Mouse (Mus musculus): ENCODE results near the gene Polr3b. TPM values are rescaled to one million over a fixed set of nuclear protein-coding genes. Genes with fewer than 3 reads are reported as not detected.

Polr3b gene
- polyA plus RNA-seq, 1 experiment from 2014 or later = 10.5 TPM

DNA sequence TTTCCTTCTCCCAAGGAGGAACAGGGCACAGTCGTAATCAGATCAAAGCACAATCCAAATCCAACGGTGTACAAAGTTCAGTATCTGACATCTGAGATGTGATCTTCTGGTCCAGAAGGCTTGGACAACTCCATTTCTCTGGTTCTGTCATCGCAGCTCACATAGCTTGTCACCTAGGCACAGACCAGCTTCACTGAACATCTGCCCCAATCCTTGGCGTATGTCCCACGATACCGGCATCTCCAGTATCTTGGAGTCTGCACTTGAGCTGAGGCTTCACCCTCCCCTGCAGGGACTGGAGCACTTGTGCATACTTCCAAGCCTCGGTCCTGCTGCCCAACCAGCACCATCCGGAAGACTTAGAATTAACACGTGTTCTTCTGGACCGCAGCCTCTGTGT lies 14.6 kb downstream of the Polr3b start:
- Histone ChIP-seq H3K9ac (ENCODE audit: low read depth, low read length) (no peak overlapping the region), H3K36me3 (ENCODE audit: control insufficient read depth, insufficient read depth, low read length) (peaks cover 13% of the 10 kb centered on the region; the same call in 1 of the 2 replicates), H3K4me1 (ENCODE audit: control insufficient read depth, insufficient read depth, low read length) (no peaks in the 10 kb centered on the region), H3K4me3 (ENCODE audit: low read length) (no peak overlapping the region), H3K4me2 (ENCODE audit: low read depth, low read length) (no peak overlapping the region), H3K9me3 (ENCODE audit: control insufficient read depth, low read length) (no peaks in the 10 kb centered on the region), H3K27me3 (replicated peaks; ENCODE audit: control insufficient read depth, insufficient read depth, low read length) (no peaks in the 10 kb centered on the region), H3K27ac (ENCODE audit: low read length) (no peak overlapping the region)
- 97% methylated on average over 10 of the region's 10 CpGs for WGBS
- ATAC-seq = no peak

GRCm38 (mm10) chr10:84638382-84638781 lies 16.3 kb downstream of the Polr3b start:
- 91% methylated on average over 4 of the region's 4 CpGs for WGBS
- ATAC-seq = no peak
- no peaks in the 10 kb centered on the region for H3K4me1 ChIP-seq (ENCODE audit: control insufficient read depth, insufficient read depth, low read length)
- no peak overlapping the region for H3K27ac ChIP-seq (ENCODE audit: low read length)
- no peak overlapping the region for H3K9ac ChIP-seq (ENCODE audit: low read depth, low read length)
- H3K4me2 ChIP-seq (ENCODE audit: low read depth, low read length) = no peak overlapping the region
- H3K27me3 ChIP-seq (replicated peaks; ENCODE audit: control insufficient read depth, insufficient read depth, low read length) = no peaks in the 10 kb centered on the region
- no peak overlapping the region for H3K4me3 ChIP-seq (ENCODE audit: low read length)
- peaks cover 6% of the 10 kb centered on the region; the same call in 1 of the 2 replicates for H3K36me3 ChIP-seq (ENCODE audit: control insufficient read depth, insufficient read depth, low read length)
- H3K9me3 ChIP-seq (ENCODE audit: control insufficient read depth, low read length) = no peaks in the 10 kb centered on the region

DNA sequence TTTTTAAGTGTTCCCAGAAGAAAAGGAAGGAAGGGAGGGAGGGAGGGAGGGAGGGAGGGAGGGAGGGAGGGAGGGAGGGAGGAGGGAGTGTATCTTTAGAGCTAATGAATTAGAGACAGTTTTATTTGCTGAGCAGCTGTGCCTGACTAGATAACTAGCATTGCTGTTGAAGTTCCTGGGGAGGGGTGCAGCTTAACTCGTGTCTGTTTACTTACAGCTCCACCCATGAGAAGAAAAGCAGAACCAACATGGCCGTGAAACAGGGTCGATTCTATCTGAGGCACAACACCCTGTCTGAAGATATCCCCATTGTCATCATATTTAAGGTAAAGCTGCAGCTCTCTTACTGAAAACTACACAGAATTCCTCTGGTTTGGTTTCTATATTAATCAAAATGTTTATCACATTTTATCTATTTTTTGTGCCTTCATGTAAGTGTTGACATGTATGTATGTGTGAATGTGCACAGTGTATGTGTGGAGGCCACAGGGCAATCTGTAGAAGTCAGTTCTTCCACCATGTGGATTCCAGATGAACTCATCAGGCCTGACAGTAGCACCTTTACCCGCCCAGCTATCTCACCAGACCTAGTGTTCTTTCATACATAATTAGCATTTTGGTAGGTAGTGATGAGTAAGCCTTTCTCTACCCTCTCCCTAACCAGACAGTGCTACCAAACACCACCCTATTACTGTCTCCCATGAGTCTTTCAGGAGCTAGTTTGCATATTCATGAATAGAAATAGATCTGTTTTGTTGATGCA lies 17.6 kb downstream of the Polr3b start:
- Histone ChIP-seq H3K4me1 (ENCODE audit: control insufficient read depth, insufficient read depth, low read length) (no peaks in the 10 kb centered on the region), H3K9ac (ENCODE audit: low read depth, low read length) (no peak overlapping the region), H3K4me2 (ENCODE audit: low read depth, low read length) (no peak overlapping the region), H3K27me3 (replicated peaks; ENCODE audit: control insufficient read depth, insufficient read depth, low read length) (no peaks in the 10 kb centered on the region), H3K4me3 (ENCODE audit: low read length) (no peak overlapping the region), H3K36me3 (ENCODE audit: control insufficient read depth, insufficient read depth, low read length) (peaks cover 4% of the 10 kb centered on the region; the same call in 1 of the 2 replicates), H3K9me3 (ENCODE audit: control insufficient read depth, low read length) (no peaks in the 10 kb centered on the region), H3K27ac (ENCODE audit: low read length) (no peak overlapping the region)
- WGBS = 59% methylated on average over 4 of the region's 4 CpGs
- ATAC-seq = no peak

- H3K27me3 ChIP-seq (replicated peaks; ENCODE audit: control insufficient read depth, insufficient read depth, low read length) = no peaks in the 10 kb centered on the region
- H3K4me1 ChIP-seq (ENCODE audit: control insufficient read depth, insufficient read depth, low read length) = no peaks in the 10 kb centered on the region
- no peak overlapping the region for H3K4me3 ChIP-seq (ENCODE audit: low read length)
- H3K9ac ChIP-seq (ENCODE audit: low read depth, low read length) = no peak overlapping the region
- no peaks in the 10 kb centered on the region for H3K9me3 ChIP-seq (ENCODE audit: control insufficient read depth, low read length)
- H3K4me2 ChIP-seq (ENCODE audit: low read depth, low read length) = no peak overlapping the region
- peaks cover 4% of the 10 kb centered on the region; the same call in 1 of the 2 replicates for H3K36me3 ChIP-seq (ENCODE audit: control insufficient read depth, insufficient read depth, low read length)
- WGBS = 89% methylated on average over 7 of the region's 7 CpGs
- H3K27ac ChIP-seq (ENCODE audit: low read length) = no peak overlapping the region
- ATAC-seq = no peak
These were observed 18.8 kb downstream of the Polr3b start for GRCm38 (mm10) chr10:84640861-84641260.

GRCm38 (mm10) chr10:84641576-84641975 lies 19.5 kb downstream of the Polr3b start:
- Histone ChIP-seq H3K9ac (ENCODE audit: low read depth, low read length) (no peak overlapping the region), H3K27me3 (replicated peaks; ENCODE audit: control insufficient read depth, insufficient read depth, low read length) (no peaks in the 10 kb centered on the region), H3K4me2 (ENCODE audit: low read depth, low read length) (no peak overlapping the region), H3K4me1 (ENCODE audit: control insufficient read depth, insufficient read depth, low read length) (no peaks in the 10 kb centered on the region), H3K27ac (ENCODE audit: low read length) (no peak overlapping the region), H3K9me3 (ENCODE audit: control insufficient read depth, low read length) (no peaks in the 10 kb centered on the region), H3K36me3 (ENCODE audit: control insufficient read depth, insufficient read depth, low read length) (peaks cover 4% of the 10 kb centered on the region; the same call in 1 of the 2 replicates), H3K4me3 (ENCODE audit: low read length) (no peak overlapping the region)
- no peak for ATAC-seq
- 77% methylated on average over 2 of the region's 2 CpGs for WGBS

- 86% methylated on average over 8 of the region's 8 CpGs for WGBS
- Histone ChIP-seq H3K9me3 (ENCODE audit: control insufficient read depth, low read length) (no peaks in the 10 kb centered on the region), H3K27me3 (replicated peaks; ENCODE audit: control insufficient read depth, insufficient read depth, low read length) (no peaks in the 10 kb centered on the region), H3K4me2 (ENCODE audit: low read depth, low read length) (no peak overlapping the region), H3K4me1 (ENCODE audit: control insufficient read depth, insufficient read depth, low read length) (no peaks in the 10 kb centered on the region), H3K9ac (ENCODE audit: low read depth, low read length) (no peak overlapping the region), H3K36me3 (ENCODE audit: control insufficient read depth, insufficient read depth, low read length) (no peaks in the 10 kb centered on the region), H3K27ac (ENCODE audit: low read length) (no peak overlapping the region), H3K4me3 (ENCODE audit: low read length) (no peak overlapping the region)
- ATAC-seq = no peak
These were observed 23.8 kb downstream of the Polr3b start for GRCm38 (mm10) chr10:84645940-84646339.

- no peak overlapping the region for H3K27ac ChIP-seq (ENCODE audit: low read length)
- H3K4me2 ChIP-seq (ENCODE audit: low read depth, low read length) = no peak overlapping the region
These were observed 24.5 kb downstream of the Polr3b start for GRCm38 (mm10) chr10:84646506-84647102.

DNA sequence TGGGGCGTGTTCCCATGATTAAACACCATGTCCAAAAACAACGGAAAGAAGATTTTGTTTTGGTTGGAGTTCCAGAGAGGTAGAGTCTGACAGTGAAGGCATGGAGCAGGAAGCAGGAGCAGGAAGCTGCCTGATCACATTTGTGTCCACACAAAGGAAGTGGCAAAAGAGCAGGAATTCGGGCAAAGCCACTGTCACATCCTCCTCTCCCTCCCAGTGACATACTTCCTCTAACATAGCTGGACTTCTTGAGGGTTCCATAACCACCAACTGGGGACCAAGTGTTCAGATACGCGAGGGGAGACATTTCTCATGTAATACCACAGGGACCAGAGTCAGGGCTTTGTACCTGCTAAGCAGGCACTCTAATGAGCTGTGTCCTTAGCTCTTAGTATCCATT lies 25.2 kb downstream of the Polr3b start:
- H3K27me3 ChIP-seq (replicated peaks; ENCODE audit: control insufficient read depth, insufficient read depth, low read length) = no peaks in the 10 kb centered on the region
- no peak overlapping the region for H3K4me2 ChIP-seq (ENCODE audit: low read depth, low read length)
- no peak for ATAC-seq
- no peaks in the 10 kb centered on the region for H3K9me3 ChIP-seq (ENCODE audit: control insufficient read depth, low read length)
- no peak overlapping the region for H3K27ac ChIP-seq (ENCODE audit: low read length)
- no peaks in the 10 kb centered on the region for H3K4me1 ChIP-seq (ENCODE audit: control insufficient read depth, insufficient read depth, low read length)
- no peak overlapping the region for H3K9ac ChIP-seq (ENCODE audit: low read depth, low read length)
- H3K36me3 ChIP-seq (ENCODE audit: control insufficient read depth, insufficient read depth, low read length) = no peaks in the 10 kb centered on the region
- WGBS = 85% methylated on average over 5 of the region's 5 CpGs
- no peak overlapping the region for H3K4me3 ChIP-seq (ENCODE audit: low read length)

More at GRCm38 (mm10) chr10:84646506-84647102, 24.5 kb downstream of the Polr3b start:
- ATAC-seq = no peak
- no peaks in the 10 kb centered on the region for H3K9me3 ChIP-seq (ENCODE audit: control insufficient read depth, low read length)
- no peak overlapping the region for H3K4me3 ChIP-seq (ENCODE audit: low read length)
- H3K27me3 ChIP-seq (replicated peaks; ENCODE audit: control insufficient read depth, insufficient read depth, low read length) = no peaks in the 10 kb centered on the region
- no peaks in the 10 kb centered on the region for H3K36me3 ChIP-seq (ENCODE audit: control insufficient read depth, insufficient read depth, low read length)
- WGBS = 81% methylated on average over 12 of the region's 12 CpGs
- no peak overlapping the region for H3K9ac ChIP-seq (ENCODE audit: low read depth, low read length)
- no peaks in the 10 kb centered on the region for H3K4me1 ChIP-seq (ENCODE audit: control insufficient read depth, insufficient read depth, low read length)

GRCm38 (mm10) chr10:84648911-84649310 lies 26.8 kb downstream of the Polr3b start:
- Histone ChIP-seq H3K27ac (ENCODE audit: low read length) (no peak overlapping the region), H3K9me3 (ENCODE audit: control insufficient read depth, low read length) (no peaks in the 10 kb centered on the region), H3K9ac (ENCODE audit: low read depth, low read length) (no peak overlapping the region), H3K4me2 (ENCODE audit: low read depth, low read length) (no peak overlapping the region), H3K4me1 (ENCODE audit: control insufficient read depth, insufficient read depth, low read length) (no peaks in the 10 kb centered on the region), H3K27me3 (replicated peaks; ENCODE audit: control insufficient read depth, insufficient read depth, low read length) (no peaks in the 10 kb centered on the region), H3K4me3 (ENCODE audit: low read length) (no peak overlapping the region), H3K36me3 (ENCODE audit: control insufficient read depth, insufficient read depth, low read length) (no peaks in the 10 kb centered on the region)
- 71% methylated on average over 4 of the region's 4 CpGs for WGBS
- ATAC-seq = no peak
